9 mouse cellular contexts compared by ENCODE assay signal in the genomic region with DNA sequence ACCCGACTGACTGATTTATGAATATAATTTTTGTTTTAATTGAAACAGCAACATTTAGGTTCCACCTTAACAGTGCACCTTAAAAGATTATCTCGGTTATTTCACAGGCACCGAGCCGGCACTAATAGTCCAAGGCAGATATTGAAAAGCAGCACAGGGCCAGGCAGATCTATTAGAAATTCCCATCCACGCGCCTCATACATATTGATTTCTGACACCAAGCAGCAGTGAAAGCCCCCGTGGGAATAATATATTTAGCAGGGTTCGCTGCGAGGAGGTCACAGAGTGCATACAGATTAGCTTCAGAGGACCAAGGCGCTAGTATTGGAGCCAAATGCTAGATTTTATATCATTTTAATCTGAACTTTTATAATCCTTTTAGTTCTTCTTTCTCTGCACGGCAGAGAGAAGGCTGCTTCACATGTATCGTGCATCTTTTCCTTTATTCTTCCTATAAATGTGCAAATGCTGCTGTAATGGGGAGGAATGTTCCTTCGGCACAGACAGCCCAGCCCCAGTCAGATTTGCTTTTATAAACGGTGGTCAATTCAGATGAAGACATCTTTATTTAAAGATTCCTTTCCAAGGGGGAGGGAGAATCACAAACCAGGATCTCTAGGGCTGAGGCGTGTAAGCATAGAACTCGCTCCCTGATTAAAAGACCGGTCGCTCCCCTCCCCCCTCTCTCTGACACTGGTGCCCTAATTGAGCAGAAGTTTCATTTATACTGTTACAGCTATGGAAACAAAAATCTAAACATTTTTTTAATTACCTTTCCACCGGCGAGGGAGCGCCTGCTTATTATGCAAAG.
DNase-seq lines count a peak whose midpoint lies in the region; ATAC-seq and TF ChIP-seq lines count a peak whose summit lies in the region.
"Had no signal": no experiment of that assay in that cellular context is flagged by ENCODE, and none has a peak within 500 bp of the region (broad histone marks: within the 10 kb centered on the region; RNA-seq: fewer than 3 reads in every experiment).

No protein-coding gene starts in this region.

- peak overlapping the region; percentile 78 for H3K27ac ChIP-seq in layer of hippocampus, adult 2 months

- H3K4me3 ChIP-seq in layer of hippocampus, adult 2 months, result peak overlapping the region; percentile 62

- ATAC-seq in CD4-positive, CD25-positive, alpha-beta regulatory T cell, adult 4 months, result no peak
- ATAC-seq: Patski had no signal

- intact Hi-C loops in left cerebral cortex, postnatal 36 days (cut with DNase I), result loop anchor here (2.0 kb wide), 1 partner anchor 64 kb away; no protein-coding TSS in a partner anchor

- DNase-seq in layer of hippocampus, adult 2 months (ENCODE audit: low spot score in 2 of 2), result peak; percentile 8 to 15
- DNase-seq in layer of hippocampus, adult 9-10 months (ENCODE audit: low spot score), result no peak
- DNase-seq in cerebellum, postnatal 25 days, result peak; percentile 31 to 49
- peak; percentile 23 to 26 for DNase-seq in frontal cortex, postnatal 36 days (ENCODE audit: low spot score in 2 of 2)
- DNase-seq in left cerebral cortex, postnatal 36 days (ENCODE audit: low spot score in 2 of 2), result peak; percentile 6 to 14
- DNase-seq in right cerebral cortex, postnatal 4 days, result peak; percentile 19
- no peak for DNase-seq in T-cell, adult 2 months (ENCODE audit: low spot score)

- TF ChIP-seq CTCF in layer of hippocampus, adult 2 months (conservative IDR thresholded peaks at IDR 0.05), result no peak

Comparison
In these comparisons a context has a peak if more than half of its experiments do, and no peak if none do; other contexts are left out.
1. DNase-seq: peak in layer of hippocampus, adult 2 months (2 of 2), cerebellum, postnatal 25 days (2 of 2), frontal cortex, postnatal 36 days (2 of 2), left cerebral cortex, postnatal 36 days (2 of 2) and right cerebral cortex, postnatal 4 days (single experiment); none in layer of hippocampus, adult 9-10 months (single experiment) and T-cell, adult 2 months (single experiment).